Comparison of ENCODE assay signal across 27 mouse cellular contexts in the genomic region with DNA sequence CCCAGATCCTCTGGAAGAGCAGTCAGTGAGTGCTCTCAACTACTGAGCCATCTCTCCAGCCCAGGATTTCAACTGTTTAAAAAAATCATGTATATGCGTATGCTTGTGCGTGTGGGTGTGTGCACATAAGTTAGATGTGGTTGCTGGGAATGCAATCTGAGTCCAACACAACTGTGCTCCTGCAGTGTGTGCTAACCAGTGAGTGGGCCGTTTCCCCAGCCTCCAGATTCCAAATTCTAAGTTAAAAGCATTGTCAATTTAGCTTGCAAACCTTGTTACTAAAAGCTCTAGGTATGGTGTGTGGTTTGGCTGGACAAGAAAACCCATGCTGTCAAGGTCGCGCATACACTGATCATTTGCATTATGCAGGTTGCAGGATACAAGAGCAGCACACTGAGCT.
"Had no signal": no experiment of that assay in that cellular context is flagged by ENCODE, and none has a peak within 500 bp of the region (broad histone marks: within the 10 kb centered on the region; RNA-seq: fewer than 3 reads in every experiment).

No protein-coding gene starts in this region.

- H3K4me3 ChIP-seq: heart, adult 2 months; heart, embryonic 13.5 days; heart, embryonic 15.5 days; hindbrain, embryonic 13.5 days; hindbrain, embryonic 15.5 days; kidney, embryonic 15.5 days; layer of hippocampus, adult 2 months; left cerebral cortex, adult 2 months; limb, embryonic 13.5 days; limb, embryonic 15.5 days; liver, embryonic 13.5 days; liver, embryonic 15.5 days had no signal

- ATAC-seq: hindbrain, postnatal 0 days; intestine, embryonic 16.5 days had no signal

- H3K4me1 ChIP-seq: heart, embryonic 13.5 days; heart, embryonic 15.5 days; hindbrain, embryonic 13.5 days; hindbrain, embryonic 15.5 days; kidney, embryonic 15.5 days; limb, embryonic 13.5 days; limb, embryonic 15.5 days; liver, embryonic 13.5 days; liver, embryonic 15.5 days had no signal

- H3K4me2 ChIP-seq: heart, embryonic 11.5 days; heart, embryonic 13.5 days; heart, embryonic 15.5 days; hindbrain, embryonic 13.5 days; hindbrain, embryonic 15.5 days; kidney, embryonic 15.5 days; limb, embryonic 13.5 days; limb, embryonic 15.5 days; liver, embryonic 11.5 days; liver, embryonic 13.5 days; liver, embryonic 15.5 days had no signal

- H3K9me3 ChIP-seq: heart, embryonic 15.5 days; hindbrain, embryonic 13.5 days; hindbrain, embryonic 15.5 days; kidney, embryonic 15.5 days; limb, embryonic 13.5 days; limb, embryonic 15.5 days; liver, embryonic 13.5 days; liver, embryonic 15.5 days had no signal

- DNase-seq: gastrocnemius, postnatal 14 days; gastrocnemius, postnatal 36 days; heart, adult 11 months; heart, adult 2 months; heart, postnatal 14 days; heart, postnatal 36 days; kidney, adult 11 months; kidney, adult 2 months; kidney, adult 9 months; kidney, postnatal 14 days; kidney, postnatal 4 days; liver, embryonic 13.5 days had no signal

- H3K27ac ChIP-seq: heart, adult 2 months; heart, embryonic 13.5 days; heart, embryonic 15.5 days; hindbrain, embryonic 13.5 days; hindbrain, embryonic 15.5 days; hindbrain, postnatal 0 days; kidney, embryonic 15.5 days; kidney, postnatal 0 days; layer of hippocampus, adult 2 months; left cerebral cortex, adult 2 months; limb, embryonic 13.5 days; liver, embryonic 13.5 days; liver, embryonic 15.5 days had no signal

- H3K27me3 ChIP-seq: heart, embryonic 13.5 days; heart, embryonic 15.5 days; hindbrain, embryonic 13.5 days; hindbrain, embryonic 15.5 days; kidney, embryonic 15.5 days; limb, embryonic 13.5 days; limb, embryonic 15.5 days; liver, embryonic 13.5 days; liver, embryonic 15.5 days had no signal

- H3K9ac ChIP-seq: heart, embryonic 13.5 days; heart, embryonic 15.5 days; hindbrain, embryonic 13.5 days; hindbrain, embryonic 15.5 days; kidney, embryonic 15.5 days; limb, embryonic 13.5 days; limb, embryonic 15.5 days; liver, embryonic 13.5 days; liver, embryonic 15.5 days had no signal
